Mouse (Mus musculus) embryo, embryonic 10.5 days (tissue): ENCODE data around the gene Sgsm1.

Source experiments
- DNase-seq: peaks from one replicate; pipeline ENCODE4 v3.0.0-alpha.2; 2015; ENCODE audit warnings: low spot score

Sgsm1 gene

GRCm38 (mm10) chr5:113323784-113324638 lies 13.4 kb upstream of the Sgsm1 start:
- peak; percentile 72 for DNase-seq

GRCm38 (mm10) chr5:113313998-113314397 lies 3.4 kb upstream of the Sgsm1 start:
- DNase-seq: peak; percentile 88

- no peak for DNase-seq
Measured at GRCm38 (mm10) chr5:113309491-113310376, 852 bp downstream of the Sgsm1 start.

- DNase-seq: peak; percentile 92
Measured at GRCm38 (mm10) chr5:113306750-113307477, 3.7 kb downstream of the Sgsm1 start.

GRCm38 (mm10) chr5:113304527-113304926 lies 6.1 kb downstream of the Sgsm1 start:
- no peak for DNase-seq

GRCm38 (mm10) chr5:113301841-113302240 lies 8.7 kb downstream of the Sgsm1 start:
- DNase-seq: peak; percentile 55

DNA sequence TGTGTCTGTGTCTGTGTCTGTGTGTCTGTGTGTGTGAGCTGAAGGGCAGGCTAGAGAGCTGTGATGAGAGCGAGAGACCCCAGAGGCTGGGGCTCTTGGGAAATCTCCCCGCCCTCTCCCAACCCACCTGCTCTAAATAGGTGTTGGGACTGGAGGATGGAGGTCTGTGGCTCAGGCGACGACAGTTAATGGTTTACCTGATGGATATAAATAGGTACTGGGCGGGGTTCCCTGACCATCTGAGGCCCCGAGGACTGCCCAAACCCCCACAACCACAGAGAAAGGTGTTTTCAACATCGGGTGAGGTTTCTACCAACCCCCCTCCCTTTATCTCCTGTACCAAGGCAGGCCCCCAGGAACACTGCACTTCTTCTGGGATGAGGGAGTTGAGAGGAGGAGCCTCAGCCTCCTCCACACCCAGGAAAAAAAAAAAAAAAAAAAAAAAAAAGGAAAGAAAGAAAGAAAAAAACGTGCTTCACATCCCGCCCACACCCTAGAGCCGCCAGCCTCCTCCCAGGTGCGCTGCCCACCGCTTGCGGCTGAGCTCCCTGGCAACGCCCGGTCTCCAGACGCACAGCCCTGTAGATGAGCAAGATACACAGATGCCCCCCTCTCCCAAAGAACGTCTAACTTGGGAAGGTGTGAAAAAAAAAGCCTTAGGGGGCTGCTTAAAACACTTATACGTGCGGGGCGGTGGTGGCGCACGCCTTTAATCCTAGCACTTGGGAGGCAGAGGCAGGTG lies 10.3 kb downstream of the Sgsm1 start:
- DNase-seq: no peak

- DNase-seq: no peak
Measured at GRCm38 (mm10) chr5:113299433-113299832, 11.2 kb downstream of the Sgsm1 start.

DNA sequence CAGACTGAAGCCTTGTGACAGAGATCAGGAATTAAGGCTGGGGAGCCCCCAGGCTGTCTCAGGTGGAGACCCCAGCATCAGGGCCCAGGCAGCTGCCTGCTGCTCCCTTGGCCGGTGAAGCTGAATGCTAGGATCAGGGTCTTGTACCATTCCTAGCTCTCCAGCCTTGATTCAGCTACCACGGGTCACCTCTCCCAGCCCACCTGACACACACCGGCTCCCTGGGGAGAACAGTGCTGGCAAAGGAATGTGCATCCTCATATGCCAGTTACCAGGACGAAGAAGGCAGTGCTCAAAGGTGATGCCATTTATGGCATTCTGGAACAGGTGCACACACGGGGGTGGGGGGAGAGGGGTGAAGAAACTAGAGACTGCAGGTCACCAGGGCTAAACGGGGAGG lies 11.8 kb downstream of the Sgsm1 start:
- DNase-seq: no peak

- DNase-seq: no peak
Measured at GRCm38 (mm10) chr5:113298040-113298439, 12.5 kb downstream of the Sgsm1 start.

DNA sequence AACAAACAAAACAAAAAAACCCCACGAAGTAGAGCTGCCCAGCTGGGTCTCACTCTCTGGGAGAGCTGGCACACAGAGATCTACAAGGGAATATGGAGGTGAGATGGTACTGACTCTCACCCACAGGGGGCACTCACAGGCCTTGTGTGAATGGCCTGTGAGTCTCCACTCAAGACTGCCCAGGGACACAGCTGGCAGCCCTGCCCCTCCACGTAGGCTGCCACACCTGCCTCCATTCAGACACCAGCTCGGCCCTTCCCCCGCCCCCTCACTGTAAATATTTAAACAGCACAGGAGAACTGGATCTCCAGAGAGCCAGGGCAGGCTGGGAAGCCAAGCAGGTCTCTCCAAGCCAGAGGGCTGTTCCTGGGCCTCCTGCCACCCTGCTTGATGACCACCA lies 14.8 kb downstream of the Sgsm1 start:
- no peak for DNase-seq

DNA sequence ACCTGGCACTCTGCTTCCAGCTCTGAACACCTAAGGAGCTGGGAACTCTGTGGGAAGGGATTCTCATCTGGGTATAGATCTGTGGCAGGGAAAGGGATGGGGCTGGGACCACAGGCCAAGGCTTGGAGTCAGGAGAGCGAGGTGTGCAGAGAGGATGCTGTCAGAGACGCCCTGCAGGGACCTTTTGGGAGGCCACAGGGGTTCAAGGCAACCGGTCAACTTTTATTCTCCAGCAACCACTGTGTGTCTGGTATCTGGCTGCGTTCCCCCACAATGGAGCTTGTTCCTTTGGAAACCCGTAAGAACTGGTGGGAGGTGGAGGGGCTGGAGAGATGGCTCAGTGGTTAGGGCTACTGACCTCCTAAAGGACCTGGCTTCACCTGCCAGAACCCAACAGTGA lies 16.0 kb downstream of the Sgsm1 start:
- no peak for DNase-seq

DNA sequence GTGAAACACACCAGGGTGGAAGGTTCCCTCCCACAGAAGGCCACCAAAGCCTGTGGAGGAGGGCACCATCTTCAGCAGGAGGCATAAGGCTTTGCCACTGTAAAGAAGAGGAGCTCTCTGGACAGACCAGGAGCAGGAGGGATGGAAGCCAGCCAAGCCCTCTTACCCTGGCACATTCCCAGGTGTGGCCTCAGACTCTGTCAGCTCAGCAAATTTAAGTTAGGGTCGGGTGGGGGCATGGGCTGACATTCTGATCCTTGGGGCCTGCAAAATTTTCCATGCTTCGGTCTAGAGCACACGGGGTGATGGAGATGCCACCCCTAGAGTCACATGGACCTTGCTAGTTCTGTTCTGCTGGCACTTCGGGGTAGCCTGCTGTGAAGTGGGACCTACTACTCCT lies 17.1 kb downstream of the Sgsm1 start:
- DNase-seq: no peak

GRCm38 (mm10) chr5:113292832-113293231 lies 17.8 kb downstream of the Sgsm1 start:
- no peak for DNase-seq

DNA sequence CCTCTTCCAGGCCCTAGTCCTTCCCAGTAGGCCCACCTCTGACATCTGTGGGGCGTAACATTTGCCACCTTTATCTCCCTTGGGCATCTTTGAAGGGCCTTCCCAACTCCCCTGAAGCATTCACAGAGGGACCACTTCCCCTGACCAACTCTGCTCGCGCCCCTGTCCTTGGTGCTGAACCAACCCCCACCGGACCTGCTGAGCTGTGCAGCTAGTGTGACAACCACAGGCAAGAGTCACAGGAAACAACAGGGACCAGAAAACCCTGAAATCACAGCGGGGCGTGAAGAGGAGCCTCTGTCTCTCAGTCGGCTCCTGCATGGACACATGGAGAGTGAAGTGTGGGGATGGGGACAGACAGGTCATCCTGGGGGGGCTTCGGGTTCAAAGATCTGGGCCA lies 18.4 kb downstream of the Sgsm1 start:
- peak; percentile 74 for DNase-seq

DNA sequence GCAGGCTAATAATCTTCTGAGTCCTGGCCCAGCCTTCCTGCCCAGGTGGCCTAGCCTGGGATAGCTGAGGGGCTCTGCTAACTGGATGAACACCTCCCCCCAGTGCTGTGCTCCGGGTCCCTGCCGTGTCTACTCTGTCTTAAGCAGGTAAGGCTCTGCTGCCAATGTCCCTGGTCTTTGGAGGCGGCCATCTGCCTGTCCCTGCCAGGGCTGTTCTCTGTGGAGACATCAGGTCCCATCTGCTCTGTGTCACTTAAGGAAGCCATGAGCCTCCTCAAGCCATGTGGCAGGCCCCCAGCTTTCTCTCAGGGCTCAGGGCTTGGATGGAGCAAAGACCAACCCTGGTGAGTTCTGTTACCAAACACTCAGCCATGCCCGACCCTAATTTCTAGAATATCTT lies 19.5 kb downstream of the Sgsm1 start:
- DNase-seq: no peak

DNA sequence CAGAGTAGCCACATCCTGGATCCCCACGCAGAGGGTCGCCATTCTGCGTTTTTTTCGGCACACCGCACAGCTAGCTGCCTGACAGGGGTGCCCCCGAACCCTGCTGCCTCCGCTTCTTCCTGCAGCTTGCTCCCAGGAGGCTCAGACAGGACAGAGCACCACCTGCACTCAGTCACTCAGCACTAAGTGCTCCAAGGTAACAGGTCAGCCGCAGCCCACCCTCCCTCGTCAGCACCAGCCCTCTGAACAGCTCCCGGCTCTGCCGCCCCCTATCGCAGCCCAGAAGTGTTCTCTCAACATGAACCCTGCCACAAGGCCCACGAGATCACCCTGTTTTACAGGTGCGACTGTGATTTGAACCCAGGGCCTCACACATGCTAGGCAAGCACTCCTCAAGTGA lies 20.4 kb downstream of the Sgsm1 start:
- DNase-seq: no peak

- DNase-seq: no peak
Measured at GRCm38 (mm10) chr5:113288490-113288889, 22.1 kb downstream of the Sgsm1 start.

DNA sequence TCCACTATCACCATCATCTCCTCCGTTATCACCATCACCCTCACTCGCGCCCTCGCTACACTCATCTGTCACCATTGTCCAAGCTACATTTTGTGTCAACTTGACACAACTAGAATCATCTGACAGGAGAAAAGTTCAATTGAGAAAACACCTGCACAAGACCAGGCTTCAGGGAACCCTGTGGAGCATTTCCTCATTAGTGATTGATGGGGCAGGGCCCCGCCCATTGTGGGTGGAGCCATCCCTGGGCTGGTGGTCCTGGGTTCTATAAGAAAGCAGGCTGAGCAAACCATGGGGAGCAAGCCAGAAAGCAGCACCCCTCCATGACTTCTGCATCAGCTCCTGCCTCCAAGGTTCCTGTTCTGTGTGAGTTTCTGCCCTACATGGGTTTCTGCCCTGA lies 22.8 kb downstream of the Sgsm1 start:
- no peak for DNase-seq

- DNase-seq: peak; percentile 63
Measured at GRCm38 (mm10) chr5:113286591-113287520, 23.7 kb downstream of the Sgsm1 start.

DNA sequence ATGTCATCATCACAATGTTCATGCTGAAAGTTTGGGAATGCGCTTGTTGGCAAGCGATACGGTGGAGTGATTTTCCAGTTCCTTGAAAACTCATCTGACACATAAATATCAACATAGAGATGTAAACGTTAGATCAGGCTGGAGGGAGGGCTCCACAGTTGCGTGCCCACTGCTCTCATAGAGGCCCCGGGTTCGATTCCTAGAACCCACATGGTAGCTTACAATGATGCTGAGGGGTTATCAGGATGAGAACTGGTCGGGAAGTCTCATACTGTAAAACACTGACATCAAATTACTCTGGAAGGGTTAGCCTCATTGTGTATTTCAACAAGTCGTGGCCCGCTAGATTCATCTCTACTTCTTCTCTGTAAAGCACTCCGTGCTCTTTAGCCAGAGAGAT lies 24.5 kb downstream of the Sgsm1 start:
- DNase-seq: no peak
